Mouse (Mus musculus) ES-E14 (cell line): ENCODE measurements at regions not wholly inside any gene's neighbourhood (a gene's known extent, or its start where the extent isn't known, plus 50 kb on each side); places are given as distances from the start of the nearest gene placed in this dataset.

Source experiments
- DNase-seq: peaks from one replicate; pipeline ENCODE4 v3.0.0-alpha.2; 2013; ENCODE audit warnings: low read depth, low spot score
- H3K27ac ChIP-seq: 2 replicates; pipeline ENCODE4 v1.5.1; 2012; ENCODE audit warnings: low read depth, mild to moderate bottlenecking, low read length, moderate library complexity, mixed read lengths; ENCODE audit not compliant: poor library complexity, insufficient read depth, severe bottlenecking
- H3K36me3 ChIP-seq: 2 replicates; pipeline ENCODE4 v1.6.1; 2012; ENCODE audit warnings: mild to moderate bottlenecking, low read length, moderate library complexity, mixed read lengths; ENCODE audit not compliant: control insufficient read depth, poor library complexity, insufficient read depth, severe bottlenecking
- H3K4me1 ChIP-seq, 2 experiments: fragments of 150-350 bp in 1 of 2; sonication (generic) in 1 of 2; 2 replicates each; pipeline ENCODE4 v1.6.1; 2012; ENCODE audit warnings: low read length in 2 of 2, mild to moderate bottlenecking in 1 of 2, mixed read lengths in 1 of 2; ENCODE audit not compliant: control insufficient read depth in 2 of 2, insufficient read depth in 2 of 2, poor library complexity in 1 of 2
- H3K4me3 ChIP-seq, 2 experiments: fragments of 150-350 bp in 1 of 2; sonication (generic) in 1 of 2; 2 replicates each; pipeline ENCODE4 v1.5.1; 2012; ENCODE audit warnings: low read length in 2 of 2, low read depth in 1 of 2, mild to moderate bottlenecking in 1 of 2, mixed read lengths in 1 of 2; ENCODE audit not compliant: insufficient read depth in 1 of 2, poor library complexity in 1 of 2, severe bottlenecking in 1 of 2
- H3K9ac ChIP-seq: 2 replicates; pipeline ENCODE4 v1.6.1; 2012; ENCODE audit warnings: low read depth, mild to moderate bottlenecking, low read length, mixed read lengths; ENCODE audit not compliant: poor library complexity, insufficient read depth, severe bottlenecking
- H3K9me3 ChIP-seq: fragments of 150-350 bp; sonication (generic); 2 replicates; pipeline ENCODE4 v1.6.1; 2012; ENCODE audit warnings: low read depth, mild to moderate bottlenecking, low read length; ENCODE audit not compliant: control insufficient read depth, insufficient read depth
- CHD2 ChIP-seq: IDR thresholded peaks from 2 replicates; pipeline ENCODE4 v1.6.1; 2014; ENCODE audit warnings: mild to moderate bottlenecking, low read depth, low read length, inconsistent platforms
- HCFC1 ChIP-seq: IDR thresholded peaks from 2 replicates; pipeline ENCODE4 v1.6.1; 2012; ENCODE audit warnings: low read length, inconsistent platforms, borderline replicate concordance; ENCODE audit not compliant: insufficient read depth
- MAFK ChIP-seq: IDR thresholded peaks from 2 replicates; pipeline ENCODE4 v1.6.1; 2014; ENCODE audit warnings: mild to moderate bottlenecking, low read depth, low read length, inconsistent platforms; ENCODE audit not compliant: insufficient read depth
- ZC3H11A ChIP-seq: IDR thresholded peaks from 2 replicates; pipeline ENCODE4 v1.6.1; 2012; ENCODE audit warnings: low read depth, mild to moderate bottlenecking, inconsistent platforms, low read length, borderline replicate concordance
- ZNF384 ChIP-seq: IDR thresholded peaks from 2 replicates; pipeline ENCODE4 v1.6.1; 2012; ENCODE audit warnings: low read depth, low read length, inconsistent platforms
- in situ Hi-C, 2 experiments: fragments of 600-800 bp; cut with MboI; formaldehyde crosslinking; loops; one replicate each; pipeline ENCODE4 v1.15.1; 2025; ENCODE audit warnings: low sequenced_read_pairs in 2 of 2, inconsistent platforms in 1 of 2; ENCODE audit not compliant: unreplicated experiment in 2 of 2

DNA sequence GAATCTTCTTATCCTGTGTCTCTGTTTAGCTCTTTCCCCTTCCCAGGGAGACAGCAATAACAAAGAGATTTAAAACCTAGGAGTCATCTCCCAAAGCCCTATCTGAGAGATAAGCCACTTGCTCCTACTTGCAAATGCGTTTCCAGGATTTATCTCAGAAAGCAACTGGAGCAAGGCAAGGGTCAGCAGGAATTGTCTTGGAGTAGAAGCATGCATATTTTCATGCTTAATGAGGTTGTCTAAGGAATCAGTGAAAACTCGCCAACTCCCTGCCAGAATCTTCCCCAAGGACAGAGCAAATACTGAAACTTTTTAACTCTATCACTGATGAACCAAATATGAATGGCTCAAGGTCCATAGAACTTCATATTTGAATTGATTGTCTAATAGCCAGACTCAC lies 234.6 kb upstream of the Cd180 start:
- no peak for DNase-seq
- in situ Hi-C loops, result no loop called here

DNA sequence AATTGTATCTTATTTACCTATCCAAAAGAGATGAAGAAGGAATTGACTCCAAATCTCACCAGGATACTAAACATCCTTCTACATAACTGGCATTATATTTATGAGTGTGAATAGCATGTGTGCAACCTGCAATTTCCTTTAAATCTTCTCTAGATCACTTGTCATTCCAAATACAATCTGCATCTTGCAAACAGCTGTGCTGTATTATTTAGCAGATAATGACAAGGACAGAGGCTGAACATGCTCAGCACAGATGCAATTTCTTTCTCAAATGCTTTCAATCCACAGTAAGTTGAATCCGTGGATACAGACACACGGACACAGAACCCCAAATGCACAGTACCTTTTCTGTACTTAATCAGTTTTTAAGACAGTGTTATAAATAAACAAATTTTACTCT lies 229.4 kb upstream of the Cd180 start:
- DNase-seq, result no peak
- Histone ChIP-seq H3K4me1 (no peaks in the 10 kb centered on the region), H3K4me3 (no peak overlapping the region), H3K9ac (no peak overlapping the region), H3K9me3 (no peaks in the 10 kb centered on the region), H3K36me3 (no peaks in the 10 kb centered on the region), H3K27ac (no peak overlapping the region)
- TF ChIP-seq ZNF384 (no peak), HCFC1 (no peak), CHD2 (no peak), MAFK (no peak), ZC3H11A (no peak)
- in situ Hi-C loops, result no loop called here

More for the DNA sequence above, 234.6 kb upstream of the Cd180 start:
- H3K9ac ChIP-seq, result no peak overlapping the region
- H3K27ac ChIP-seq, result no peak overlapping the region
- TF ChIP-seq ZC3H11A (no peak), CHD2 (no peak), ZNF384 (no peak), HCFC1 (no peak)
- no peaks in the 10 kb centered on the region for H3K9me3 ChIP-seq
- no peaks in the 10 kb centered on the region for H3K36me3 ChIP-seq
- no peaks in the 10 kb centered on the region for H3K4me1 ChIP-seq
- no peak overlapping the region for H3K4me3 ChIP-seq

DNA sequence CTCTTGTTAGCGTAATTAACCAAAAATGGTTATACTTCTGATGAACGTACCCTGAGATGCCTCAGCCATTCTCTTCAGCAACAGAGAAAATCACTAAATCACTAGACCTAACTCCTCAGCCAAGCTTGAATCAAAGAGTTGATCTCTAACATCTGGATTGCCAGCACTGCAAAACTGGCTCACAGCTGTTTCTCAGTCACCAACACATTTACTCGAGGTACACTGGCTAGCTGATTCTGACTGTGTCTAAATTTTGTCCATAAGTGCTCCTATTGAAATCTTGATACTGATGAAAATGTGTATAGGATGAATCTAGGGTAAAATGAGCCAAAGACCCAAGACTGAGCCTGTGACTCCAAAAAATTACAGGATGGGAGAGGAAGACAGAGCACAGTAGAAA lies 211.5 kb upstream of the Cd180 start:
- DNase-seq, result no peak
- no peak overlapping the region for H3K27ac ChIP-seq
- no peaks in the 10 kb centered on the region for H3K36me3 ChIP-seq
- H3K4me3 ChIP-seq, result no peak overlapping the region
- H3K9me3 ChIP-seq, result no peaks in the 10 kb centered on the region
- H3K9ac ChIP-seq, result no peak overlapping the region
- in situ Hi-C loops, result no loop called here
- no peaks in the 10 kb centered on the region for H3K4me1 ChIP-seq
- TF ChIP-seq CHD2 (no peak), ZC3H11A (no peak), ZNF384 (no peak), MAFK (no peak), HCFC1 (no peak)

DNA sequence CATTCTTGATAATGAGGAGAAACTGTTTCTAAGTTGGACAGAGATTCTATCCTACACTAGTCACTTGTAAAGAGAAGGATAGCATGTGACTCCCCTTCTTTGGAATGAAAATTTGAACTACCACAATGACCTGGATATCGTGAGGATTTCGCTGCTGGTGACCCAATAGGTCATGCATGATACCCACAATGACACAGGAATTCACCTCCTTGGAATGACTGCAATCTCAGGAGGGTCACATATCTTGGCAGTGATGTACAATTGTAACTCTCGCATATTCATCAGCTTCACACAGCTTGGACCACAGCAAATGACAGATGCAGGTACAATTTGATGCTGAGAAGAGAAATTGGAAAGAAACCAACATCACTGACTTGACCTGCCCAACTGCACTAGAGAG lies 210.9 kb upstream of the Cd180 start:
- H3K9me3 ChIP-seq, result no peaks in the 10 kb centered on the region
- no peak overlapping the region for H3K27ac ChIP-seq
- no peak for DNase-seq
- no peaks in the 10 kb centered on the region for H3K4me1 ChIP-seq
- no peak overlapping the region for H3K9ac ChIP-seq
- no peak for TF ChIP-seq MAFK
- no peak for TF ChIP-seq CHD2
- no peak for TF ChIP-seq HCFC1
- no peak for TF ChIP-seq ZC3H11A
- no peak for TF ChIP-seq ZNF384
- H3K36me3 ChIP-seq, result no peaks in the 10 kb centered on the region
- H3K4me3 ChIP-seq, result no peak overlapping the region
- in situ Hi-C loops, result no loop called here
